Mouse (Mus musculus) liver, adult 2 months (tissue): ENCODE results near the gene Dxo.

ENCODE experiments used
- CTCF ChIP-seq: fragments of 200-500 bp; IDR thresholded peaks from 2 replicates; pipeline ENCODE4 v1.5.1; 2011; ENCODE audit warnings: low read depth, low read length, control low read depth
- POLR2A ChIP-seq: fragments of 200-500 bp; IDR thresholded peaks from 2 replicates; pipeline ENCODE4 v1.6.1; 2011; ENCODE audit warnings: low read length, control low read depth; ENCODE audit not compliant: insufficient read depth; ENCODE audit errors: extremely low read depth

DNA sequence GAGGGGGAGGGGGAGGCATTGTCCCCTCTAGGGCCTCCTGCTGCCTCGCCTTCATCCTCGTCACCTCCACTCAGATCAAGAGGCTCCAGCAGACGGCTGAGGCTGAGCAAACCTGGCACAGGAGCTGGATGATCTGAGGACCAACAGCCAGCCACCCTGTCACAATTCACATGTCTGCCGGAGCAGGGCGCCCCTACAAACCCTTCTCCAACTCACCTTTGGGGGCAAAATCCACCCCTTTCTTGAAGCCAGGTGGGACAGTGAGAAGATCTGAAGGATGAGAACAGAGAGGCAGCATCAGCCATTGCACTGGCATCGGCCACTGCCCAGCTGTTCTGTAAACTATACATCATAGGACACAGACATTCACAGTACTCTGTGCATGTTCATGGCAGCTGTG lies 10.4 kb downstream of the Dxo start:
- TF ChIP-seq POLR2A (no peak), CTCF (no peak)
